ENCODE assay signal across 25 mouse cellular contexts in genomic region chr5:104373648-104374307, GRCm38 (mm10). TPM values are rescaled to one million over a fixed set of nuclear protein-coding genes. Genes with fewer than 3 reads are reported as not detected.
A peak's percentile ranks its signal among the peaks of the same experiment; 100 is the strongest.
DNase-seq lines count a peak whose midpoint lies in the region; ATAC-seq and TF ChIP-seq lines count a peak whose summit lies in the region.
"Had no signal": no experiment of that assay in that cellular context is flagged by ENCODE, and none has a peak within 500 bp of the region (broad histone marks: within the 10 kb centered on the region; RNA-seq: fewer than 3 reads in every experiment).

No protein-coding gene starts in this region.

- no peaks in the 10 kb centered on the region for H3K36me3 ChIP-seq in kidney, embryonic 14.5 days (ENCODE audit: control insufficient read depth, insufficient read depth, low read length)
- no peaks in the 10 kb centered on the region for H3K36me3 ChIP-seq in liver, postnatal 0 days (replicated peaks; ENCODE audit: insufficient read depth, low read length)
- H3K36me3 ChIP-seq in liver, embryonic 11.5 days (ENCODE audit: control insufficient read depth, insufficient read depth, low read length) = no peaks in the 10 kb centered on the region
- H3K36me3 ChIP-seq in stomach, embryonic 14.5 days (ENCODE audit: control insufficient read depth, insufficient read depth, low read length) = no peaks in the 10 kb centered on the region
- no peaks in the 10 kb centered on the region for H3K36me3 ChIP-seq in stomach, postnatal 0 days (ENCODE audit: control insufficient read depth, insufficient read depth, low read length)
- H3K36me3 ChIP-seq: forebrain, embryonic 10.5 days; G1E; heart, embryonic 10.5 days; hindbrain, embryonic 15.5 days; limb, embryonic 12.5 days; liver, embryonic 15.5 days; midbrain, embryonic 12.5 days had no signal

- H3K9me3 ChIP-seq in kidney, embryonic 14.5 days (ENCODE audit: control insufficient read depth, low read length) = no peaks in the 10 kb centered on the region
- no peaks in the 10 kb centered on the region for H3K9me3 ChIP-seq in liver, postnatal 0 days (ENCODE audit: low read length)
- no peaks in the 10 kb centered on the region for H3K9me3 ChIP-seq in liver, embryonic 11.5 days (ENCODE audit: control insufficient read depth, low read length)
- H3K9me3 ChIP-seq in stomach, embryonic 14.5 days (ENCODE audit: control insufficient read depth, low read depth, low read length) = no peaks in the 10 kb centered on the region
- H3K9me3 ChIP-seq in stomach, postnatal 0 days (ENCODE audit: control insufficient read depth, low read length) = no peaks in the 10 kb centered on the region
- H3K9me3 ChIP-seq: forebrain, embryonic 10.5 days; heart, embryonic 10.5 days; hindbrain, embryonic 15.5 days; limb, embryonic 12.5 days; liver, embryonic 15.5 days; midbrain, embryonic 12.5 days had no signal

- no peak for DNase-seq in kidney, adult 11 months
- no peak for DNase-seq in liver, postnatal 0 days
- no peak for DNase-seq in liver, embryonic 11.5 days (ENCODE audit: low spot score)
- no peak for DNase-seq in stomach, postnatal 0 days (ENCODE audit: low spot score)
- DNase-seq in right cerebral cortex, postnatal 4 days = no peak
- DNase-seq: B cell, adult 2 months; cerebellum, adult 9-10 months; layer of hippocampus, postnatal 36 days; thymus, postnatal 14 days had no signal

- no peak for TF ChIP-seq CTCF in liver, postnatal 0 days (IDR thresholded peaks at IDR 0.05; ENCODE audit: low read depth)
- no peak for TF ChIP-seq CTCF in stomach, postnatal 0 days (IDR thresholded peaks at IDR 0.05; ENCODE audit: low read depth)

- H3K4me1 ChIP-seq in kidney, embryonic 14.5 days (ENCODE audit: control insufficient read depth, insufficient read depth, low read length) = 0 out of 2 replicates have a peak, but pooled peaks cover 17% of the 10 kb centered on the region
- H3K4me1 ChIP-seq in liver, postnatal 0 days (ENCODE audit: insufficient read depth) = peaks cover 4% of the 10 kb centered on the region; the same call in 1 of the 2 replicates
- no peaks in the 10 kb centered on the region for H3K4me1 ChIP-seq in liver, embryonic 11.5 days (replicated peaks; ENCODE audit: control insufficient read depth, insufficient read depth, low read length)
- peaks cover 9% of the 10 kb centered on the region for H3K4me1 ChIP-seq in stomach, embryonic 14.5 days (ENCODE audit: control insufficient read depth, insufficient read depth, low read length)
- H3K4me1 ChIP-seq in stomach, postnatal 0 days (replicated peaks; ENCODE audit: control insufficient read depth, insufficient read depth) = no peaks in the 10 kb centered on the region
- H3K4me1 ChIP-seq: heart, embryonic 10.5 days; hindbrain, embryonic 15.5 days; liver, embryonic 15.5 days; midbrain, embryonic 12.5 days had no signal

- TF ChIP-seq EP300 in liver, postnatal 0 days (IDR thresholded peaks at IDR 0.05; ENCODE audit: low read depth) = no peak
- TF ChIP-seq EP300 in stomach, postnatal 0 days (optimal IDR thresholded peaks at IDR 0.05) = no peak

- H3K4me3 ChIP-seq in kidney, embryonic 14.5 days (ENCODE audit: low read length) = no peak overlapping the region
- H3K4me3 ChIP-seq in liver, postnatal 0 days (ENCODE audit: low read depth, low read length) = no peak overlapping the region
- H3K4me3 ChIP-seq in liver, embryonic 11.5 days (ENCODE audit: low read depth, low read length) = no peak overlapping the region
- no peak overlapping the region for H3K4me3 ChIP-seq in stomach, embryonic 14.5 days (ENCODE audit: low read depth, low read length)
- no peak overlapping the region for H3K4me3 ChIP-seq in stomach, postnatal 0 days (ENCODE audit: low read depth, low read length)
- H3K4me3 ChIP-seq: forebrain, embryonic 10.5 days; gastrocnemius, adult 2 months; heart, embryonic 10.5 days; hindbrain, embryonic 15.5 days; limb, embryonic 12.5 days; liver, embryonic 15.5 days; midbrain, embryonic 12.5 days had no signal

- H3K4me2 ChIP-seq in kidney, embryonic 14.5 days (replicated peaks; ENCODE audit: low read depth, low read length) = no peak overlapping the region
- no peak overlapping the region for H3K4me2 ChIP-seq in liver, postnatal 0 days (ENCODE audit: low read depth, low read length)
- no peak overlapping the region for H3K4me2 ChIP-seq in liver, embryonic 11.5 days
- H3K4me2 ChIP-seq in stomach, embryonic 14.5 days (replicated peaks; ENCODE audit: low read depth, low read length) = no peak overlapping the region
- no peak overlapping the region for H3K4me2 ChIP-seq in stomach, postnatal 0 days (replicated peaks; ENCODE audit: low read depth)
- H3K4me2 ChIP-seq: hindbrain, embryonic 15.5 days; limb, embryonic 12.5 days; liver, embryonic 15.5 days; midbrain, embryonic 12.5 days had no signal

- H3K9ac ChIP-seq in kidney, embryonic 14.5 days (ENCODE audit: low read depth, low read length) = no peak overlapping the region
- no peak overlapping the region for H3K9ac ChIP-seq in liver, postnatal 0 days (replicated peaks)
- no peak overlapping the region for H3K9ac ChIP-seq in liver, embryonic 11.5 days (ENCODE audit: low read depth, low read length)
- no peak overlapping the region for H3K9ac ChIP-seq in stomach, embryonic 14.5 days (replicated peaks; ENCODE audit: low read depth, low read length)
- no peak overlapping the region for H3K9ac ChIP-seq in stomach, postnatal 0 days (ENCODE audit: low read length)
- H3K9ac ChIP-seq: hindbrain, embryonic 15.5 days; limb, embryonic 12.5 days; liver, embryonic 15.5 days; midbrain, embryonic 12.5 days had no signal

- ATAC-seq in kidney, embryonic 14.5 days (ENCODE audit: low FRiP score, low TSS enrichment) = peak; percentile 24; the same call in 1 of the 2 replicates
- 0 out of 2 replicates have a peak, but pooled peaks have one; percentile 19 for ATAC-seq in liver, postnatal 0 days
- ATAC-seq in liver, embryonic 11.5 days (replicated peaks; ENCODE audit: low FRiP score) = no peak
- ATAC-seq in stomach, embryonic 14.5 days (ENCODE audit: insufficient number of reproducible peaks, insufficient read depth, low FRiP score, low read depth) = peak; percentile 53; the same call in 1 of the 2 replicates
- ATAC-seq in stomach, postnatal 0 days (ENCODE audit: low FRiP score, low TSS enrichment) = no peak

- 76% methylated on average over 4 of the region's 4 CpGs for WGBS in kidney, embryonic 14.5 days
- WGBS in liver, postnatal 0 days (ENCODE audit: insufficient replicate concordance) = 59% methylated on average over 4 of the region's 4 CpGs
- 74% methylated on average over 4 of the region's 4 CpGs for WGBS in liver, embryonic 11.5 days
- 70% methylated on average over 4 of the region's 4 CpGs for WGBS in stomach, embryonic 14.5 days
- WGBS in stomach, postnatal 0 days = 70% methylated on average over 4 of the region's 4 CpGs

- H3K27ac ChIP-seq in kidney, embryonic 14.5 days (ENCODE audit: low read depth, low read length) = no peak overlapping the region
- H3K27ac ChIP-seq in liver, postnatal 0 days (ENCODE audit: low read depth) = no peak overlapping the region
- no peak overlapping the region for H3K27ac ChIP-seq in liver, embryonic 11.5 days (ENCODE audit: low read depth, low read length)
- H3K27ac ChIP-seq in stomach, embryonic 14.5 days (ENCODE audit: low read length) = no peak overlapping the region; the same call in 1 of the 2 replicates
- no peak overlapping the region for H3K27ac ChIP-seq in stomach, postnatal 0 days (replicated peaks)
- H3K27ac ChIP-seq: forebrain, embryonic 10.5 days; heart, embryonic 10.5 days; hindbrain, embryonic 15.5 days; limb, embryonic 12.5 days; liver, embryonic 15.5 days; midbrain, embryonic 12.5 days had no signal

- no peaks in the 10 kb centered on the region for H3K27me3 ChIP-seq in kidney, embryonic 14.5 days (ENCODE audit: control insufficient read depth, insufficient read depth, low read length)
- H3K27me3 ChIP-seq in liver, postnatal 0 days (ENCODE audit: insufficient read depth, low read length) = no peaks in the 10 kb centered on the region
- H3K27me3 ChIP-seq in liver, embryonic 11.5 days (replicated peaks; ENCODE audit: control insufficient read depth, insufficient read depth, low read length) = no peaks in the 10 kb centered on the region
- H3K27me3 ChIP-seq in stomach, embryonic 14.5 days (ENCODE audit: control insufficient read depth, insufficient read depth, low read length) = no peaks in the 10 kb centered on the region
- H3K27me3 ChIP-seq in stomach, postnatal 0 days (ENCODE audit: control insufficient read depth, insufficient read depth, low read length) = no peaks in the 10 kb centered on the region
- H3K27me3 ChIP-seq: CH12.LX; hindbrain, embryonic 15.5 days; limb, embryonic 12.5 days; liver, embryonic 15.5 days; midbrain, embryonic 12.5 days; Patski had no signal

RNA-seq across cellular contexts. Expression of gene Mepe, which starts 48.6 kb away (rescaled TPM):
- not detected in 2 replicates for polyA plus RNA-seq in kidney, embryonic 14.5 days (2014; fragmentation: Nextera tagmentation; extraction: Ambion mirVana)
- not detected in 2 replicates for polyA plus RNA-seq in liver, postnatal 0 days (2015; fragmentation: Nextera tagmentation; extraction: Ambion mirVana)
- not detected in 2 replicates for polyA plus RNA-seq in liver, embryonic 11.5 days (2014; fragmentation: Nextera tagmentation; extraction: Ambion mirVana)
- not detected in 2 replicates for polyA plus RNA-seq in stomach, embryonic 14.5 days (2014; fragmentation: Nextera tagmentation; extraction: Ambion mirVana)
- not detected in 2 replicates for polyA plus RNA-seq in stomach, postnatal 0 days (2015; fragmentation: Nextera tagmentation; extraction: Ambion mirVana)
- polyA plus RNA-seq: forebrain, embryonic 10.5 days; G1E; gonadal fat pad, adult 2 months; heart, embryonic 10.5 days; heart, postnatal 0 days; hindbrain, embryonic 15.5 days; intestine, embryonic 14.5 days; limb, embryonic 12.5 days; liver, embryonic 15.5 days; midbrain, embryonic 12.5 days; Patski; small intestine, adult 2 months had no signal

Comparison
In these comparisons a context has a peak if more than half of its experiments do, and no peak if none do; other contexts are left out.
1. ATAC-seq: peak in kidney, embryonic 14.5 days (single experiment), liver, postnatal 0 days (single experiment) and stomach, embryonic 14.5 days (single experiment); none in liver, embryonic 11.5 days (single experiment) and stomach, postnatal 0 days (single experiment).